Mouse (Mus musculus): ENCODE data around the gene Slc22a17.

Gene Slc22a17

GRCm38 (mm10) chr14:54900383-54900782, 12.5 kb downstream of the Slc22a17 start:
- in situ Hi-C loops (cut with MboI) = loop anchor here (10.0 kb wide), 1 partner anchor 114 kb away; the partner anchor contains the start of gene Ngdn

- in situ Hi-C loops (cut with MboI) = no loop called here
Observed at GRCm38 (mm10) chr14:54897445-54897844, 15.5 kb downstream of the Slc22a17 start.

GRCm38 (mm10) chr14:54894296-54895151, 18.4 kb downstream of the Slc22a17 start:
- in situ Hi-C loops (cut with MboI) = no loop called here

GRCm38 (mm10) chr14:54893651-54894181, 19.2 kb downstream of the Slc22a17 start:
- in situ Hi-C loops (cut with MboI) = no loop called here

- in situ Hi-C loops (cut with MboI) = no loop called here
Observed at GRCm38 (mm10) chr14:54892200-54892599, 20.7 kb downstream of the Slc22a17 start, which contains the start of gene Pabpn1. Gene Pabpn1, plus strand, starts transcription at chr14:54892500.

GRCm38 (mm10) chr14:54885309-54885708, 27.6 kb downstream of the Slc22a17 start:
- in situ Hi-C loops (cut with MboI) = no loop called here

- in situ Hi-C loops (cut with MboI) = no loop called here
Observed at GRCm38 (mm10) chr14:54884022-54884712, 28.8 kb downstream of the Slc22a17 start.

- in situ Hi-C loops (cut with MboI) = no loop called here
Observed at GRCm38 (mm10) chr14:54883154-54884021, 29.5 kb downstream of the Slc22a17 start, which contains the start of the genes Bcl2l2 and Gm20521. Gene Bcl2l2, plus strand, starts transcription at chr14:54883377. Gene Gm20521, plus strand, starts transcription at chr14:54883441.

- in situ Hi-C loops (cut with MboI) = no loop called here
Observed at GRCm38 (mm10) chr14:54877048-54877715, 35.8 kb downstream of the Slc22a17 start, which contains the start of gene Ppp1r3e. Gene Ppp1r3e, minus strand, starts transcription at chr14:54877550.

- in situ Hi-C loops (cut with MboI) = no loop called here
Observed at GRCm38 (mm10) chr14:54876539-54877047, 36.3 kb downstream of the Slc22a17 start.

GRCm38 (mm10) chr14:54875844-54876538, 36.9 kb downstream of the Slc22a17 start:
- in situ Hi-C loops (cut with MboI) = no loop called here

GRCm38 (mm10) chr14:54874165-54874564, 38.8 kb downstream of the Slc22a17 start:
- in situ Hi-C loops (cut with MboI) = no loop called here

GRCm38 (mm10) chr14:54870861-54871260, 42.1 kb downstream of the Slc22a17 start, which contains the start of gene Homez:
Gene Homez, minus strand, starts transcription at chr14:54870961.
- in situ Hi-C loops (cut with MboI) = no loop called here

- in situ Hi-C loops (cut with MboI) = no loop called here
Observed at GRCm38 (mm10) chr14:54868026-54868425, 44.9 kb downstream of the Slc22a17 start.

- in situ Hi-C loops (cut with MboI) = no loop called here
Observed at GRCm38 (mm10) chr14:54866936-54867335, 46.0 kb downstream of the Slc22a17 start.

GRCm38 (mm10) chr14:54866268-54866667, 46.7 kb downstream of the Slc22a17 start:
- in situ Hi-C loops (cut with MboI) = no loop called here

- in situ Hi-C loops (cut with MboI) = no loop called here
Observed at GRCm38 (mm10) chr14:54865626-54866025, 47.3 kb downstream of the Slc22a17 start.

GRCm38 (mm10) chr14:54864313-54865036, 48.5 kb downstream of the Slc22a17 start:
- in situ Hi-C loops (cut with MboI) = no loop called here

Data from mature B cell (primary cell).